Mouse (Mus musculus) intestine, embryonic 16.5 days (tissue): ENCODE measurements around the gene Shroom2. TPM values are rescaled to one million over a fixed set of nuclear protein-coding genes. Genes with fewer than 3 reads are reported as not detected.

Source experiments
- ATAC-seq: fragments of 200-750 bp; cut with Nextera tagmentation; 2 replicates; pipeline ENCODE4 v1.8.0; 2017; ENCODE audit warnings: moderate TSS enrichment, moderate library complexity
- H3K27ac ChIP-seq: fragments of 300-500 bp; sonication (generic); 2 replicates; pipeline ENCODE4 v1.5.1; 2014; ENCODE audit warnings: mild to moderate bottlenecking, low read length
- H3K27me3 ChIP-seq: fragments of 300-500 bp; sonication (generic); replicated peaks from 2 replicates; pipeline ENCODE4 v1.6.1; 2014; ENCODE audit warnings: low read length, control low read depth, mixed read lengths; ENCODE audit not compliant: control insufficient read depth, insufficient read depth
- H3K36me3 ChIP-seq: fragments of 300-500 bp; sonication (generic); 2 replicates; pipeline ENCODE4 v1.6.1; 2014; ENCODE audit warnings: low read length, control low read depth; ENCODE audit not compliant: control insufficient read depth, insufficient read depth
- H3K4me1 ChIP-seq: fragments of 300-500 bp; sonication (generic); 2 replicates; pipeline ENCODE4 v1.6.1; 2014; ENCODE audit warnings: low read length, control low read depth, mixed read lengths; ENCODE audit not compliant: control insufficient read depth, insufficient read depth
- H3K4me2 ChIP-seq: fragments of 300-500 bp; sonication (generic); 2 replicates; pipeline ENCODE4 v1.6.1; 2014; ENCODE audit warnings: low read depth, low read length, control low read depth
- H3K4me3 ChIP-seq: fragments of 300-500 bp; sonication (generic); 2 replicates; pipeline ENCODE4 v1.5.1; 2014; ENCODE audit warnings: mild to moderate bottlenecking, low read length
- H3K9ac ChIP-seq: fragments of 300-500 bp; sonication (generic); 2 replicates; pipeline ENCODE4 v1.6.1; 2014; ENCODE audit warnings: low read depth, low read length
- H3K9me3 ChIP-seq: fragments of 300-500 bp; sonication (generic); 2 replicates; pipeline ENCODE4 v1.6.1; 2016; ENCODE audit warnings: low read length, control low read depth; ENCODE audit not compliant: control insufficient read depth
- WGBS: fragments of 180-500 bp; shearing (Covaris S2); extraction: QIAGEN DNeasy Blood & Tissue Kit; methylation state at CpG from one replicate; pipeline ENCODE4 v1.1.7; 2014; 5-methylcytosine and 5-hydroxymethylcytosine counted together
- polyA plus RNA-seq: library from polyadenylated mRNA; unstranded; fragments of >200 nt; fragmentation: Nextera tagmentation; extraction: Ambion mirVana; gene quantifications from 2 replicates; pipeline ENCODE4 v1.2.1, GENCODE M21; 2015

Gene Shroom2
- 4.5 and 5.0 TPM in 2 replicates for polyA plus RNA-seq

DNA sequence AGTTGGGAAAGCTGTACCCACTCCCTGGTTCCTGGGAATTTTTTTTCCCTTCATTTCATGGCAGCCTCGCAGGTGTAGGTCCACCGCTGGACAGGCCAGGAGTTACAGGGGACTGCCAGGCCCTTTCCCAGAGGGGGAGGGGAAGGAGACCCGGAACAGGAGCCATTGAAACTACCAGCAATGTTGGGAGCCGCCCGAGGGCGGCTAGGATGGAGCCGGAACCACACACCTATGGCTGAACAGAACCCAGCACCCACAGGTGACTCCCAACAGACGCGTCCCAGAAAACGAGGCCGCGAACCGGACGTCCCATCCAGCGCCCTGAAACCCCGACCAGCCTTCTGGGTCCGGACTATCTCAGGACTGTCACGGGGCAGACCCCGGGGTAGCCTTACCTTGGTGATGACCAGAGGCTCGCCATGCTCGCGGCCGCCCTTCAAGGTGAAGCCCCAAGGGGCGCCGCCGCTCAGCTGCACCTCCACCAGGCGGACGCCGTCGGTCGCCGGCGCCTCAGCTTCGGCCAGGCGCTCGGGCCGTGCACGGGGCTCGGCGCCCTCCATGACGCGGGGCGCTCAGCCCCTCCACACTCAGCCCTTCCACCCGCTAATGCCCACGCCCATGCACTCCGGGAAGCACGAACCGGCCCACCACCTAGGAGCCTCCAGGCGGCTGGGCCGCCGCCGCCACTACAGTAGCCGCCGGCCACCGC lies at the start of gene Shroom2:
Gene Shroom2, minus strand, starts transcription at position 575 of the 709 bp plus-strand sequence.
- Histone ChIP-seq H3K4me3 (peak within 1 kb of the TSS; percentile 66), H3K9me3 (no peaks in the 10 kb centered on the region), H3K27ac (peak within 1 kb of the TSS; percentile 84), H3K4me2 (peak within 1 kb of the TSS; percentile 56), H3K27me3 (peaks cover 4% of the 10 kb centered on the region; the same call in 1 of the 2 replicates), H3K4me1 (no peaks in the 10 kb centered on the region; the same call in 1 of the 2 replicates), H3K9ac (peak within 1 kb of the TSS; percentile 76), H3K36me3 (no peaks in the 10 kb centered on the region)
- peak; percentile 80 for ATAC-seq
- WGBS = 16% methylated on average over 53 of the region's 55 CpGs

- H3K4me1 ChIP-seq = no peaks in the 10 kb centered on the region
- 0 out of 2 replicates have a peak, but pooled peaks cover 3% of the 10 kb centered on the region for H3K27me3 ChIP-seq
- H3K4me2 ChIP-seq = no peak overlapping the region
- ATAC-seq = no peak
- no peaks in the 10 kb centered on the region for H3K9me3 ChIP-seq
- H3K36me3 ChIP-seq = no peaks in the 10 kb centered on the region
- H3K27ac ChIP-seq = no peak overlapping the region
- H3K4me3 ChIP-seq = no peak overlapping the region
- no peak overlapping the region for H3K9ac ChIP-seq
These were observed 49.7 kb upstream of the Shroom2 start for GRCm38 (mm10) chrX:152818996-152819395.

DNA sequence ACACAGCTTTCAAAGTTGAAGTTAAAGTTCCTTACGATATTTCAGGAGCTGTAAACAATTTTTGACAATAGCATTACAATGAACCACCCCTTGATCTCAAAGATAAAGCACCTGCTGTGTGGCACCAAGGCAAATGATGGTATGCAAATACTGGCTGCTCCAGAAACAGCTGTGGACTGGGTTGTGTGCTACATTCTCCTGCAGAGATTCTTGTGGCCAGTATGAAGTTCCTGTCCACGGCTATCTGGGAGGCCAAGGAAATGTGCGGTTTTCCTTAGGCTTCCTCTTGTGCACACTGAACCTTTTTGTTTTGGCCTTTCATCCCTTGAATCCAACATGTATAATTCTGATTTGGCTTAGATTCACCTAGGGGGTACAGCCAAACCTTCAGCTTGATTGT lies 44.1 kb upstream of the Shroom2 start:
- WGBS = 70% methylated on average over 3 of the region's 3 CpGs
- Histone ChIP-seq H3K4me3 (no peak overlapping the region), H3K4me1 (no peaks in the 10 kb centered on the region)

GRCm38 (mm10) chrX:152805317-152805716 lies 36.1 kb upstream of the Shroom2 start:
- H3K36me3 ChIP-seq = no peaks in the 10 kb centered on the region
- H3K9me3 ChIP-seq = no peaks in the 10 kb centered on the region
- no peak overlapping the region for H3K4me3 ChIP-seq
- no peak overlapping the region for H3K27ac ChIP-seq
- ATAC-seq = no peak
- no peak overlapping the region for H3K4me2 ChIP-seq
- H3K9ac ChIP-seq = no peak overlapping the region
- no peaks in the 10 kb centered on the region for H3K27me3 ChIP-seq
- no peaks in the 10 kb centered on the region for H3K4me1 ChIP-seq

More for the DNA sequence above, 44.1 kb upstream of the Shroom2 start:
- no peak for ATAC-seq
- Histone ChIP-seq H3K9ac (no peak overlapping the region), H3K4me2 (no peak overlapping the region), H3K27ac (no peak overlapping the region), H3K9me3 (no peaks in the 10 kb centered on the region), H3K36me3 (no peaks in the 10 kb centered on the region), H3K27me3 (0 out of 2 replicates have a peak, but pooled peaks cover 3% of the 10 kb centered on the region)

GRCm38 (mm10) chrX:152788611-152789010 lies 19.3 kb upstream of the Shroom2 start:
- Histone ChIP-seq H3K36me3 (no peaks in the 10 kb centered on the region), H3K9ac (no peak overlapping the region), H3K4me2 (no peak overlapping the region), H3K9me3 (no peaks in the 10 kb centered on the region), H3K4me3 (no peak overlapping the region), H3K27ac (no peak overlapping the region), H3K27me3 (no peaks in the 10 kb centered on the region), H3K4me1 (no peaks in the 10 kb centered on the region)
- WGBS = 76% methylated on average over 2 of the region's 2 CpGs
- no peak for ATAC-seq

DNA sequence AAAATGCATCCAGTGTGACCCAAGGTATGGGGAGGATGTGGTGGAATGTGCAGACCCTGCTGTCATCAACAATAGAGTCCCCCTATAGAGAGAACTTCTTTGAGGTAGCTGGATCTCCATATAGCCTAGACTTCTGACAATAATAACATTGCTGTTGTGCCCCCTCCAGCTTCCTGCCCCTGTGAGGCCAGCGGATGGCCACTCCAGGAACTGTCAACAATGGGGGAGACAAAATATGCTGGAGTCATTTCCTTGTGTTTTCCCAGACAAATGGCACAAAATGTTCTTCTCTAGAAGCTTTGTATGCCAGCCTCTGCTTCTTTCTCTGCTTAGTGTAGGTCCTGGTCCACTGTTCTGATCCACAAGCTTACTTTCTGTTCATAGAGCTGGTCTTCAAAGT lies 18.9 kb upstream of the Shroom2 start:
- Histone ChIP-seq H3K36me3 (no peaks in the 10 kb centered on the region), H3K4me1 (no peaks in the 10 kb centered on the region), H3K9ac (no peak overlapping the region), H3K27ac (no peak overlapping the region), H3K27me3 (no peaks in the 10 kb centered on the region), H3K4me3 (no peak overlapping the region), H3K9me3 (no peaks in the 10 kb centered on the region), H3K4me2 (no peak overlapping the region)
- 67% methylated on average over 1 of the region's 1 CpGs for WGBS
- no peak for ATAC-seq

DNA sequence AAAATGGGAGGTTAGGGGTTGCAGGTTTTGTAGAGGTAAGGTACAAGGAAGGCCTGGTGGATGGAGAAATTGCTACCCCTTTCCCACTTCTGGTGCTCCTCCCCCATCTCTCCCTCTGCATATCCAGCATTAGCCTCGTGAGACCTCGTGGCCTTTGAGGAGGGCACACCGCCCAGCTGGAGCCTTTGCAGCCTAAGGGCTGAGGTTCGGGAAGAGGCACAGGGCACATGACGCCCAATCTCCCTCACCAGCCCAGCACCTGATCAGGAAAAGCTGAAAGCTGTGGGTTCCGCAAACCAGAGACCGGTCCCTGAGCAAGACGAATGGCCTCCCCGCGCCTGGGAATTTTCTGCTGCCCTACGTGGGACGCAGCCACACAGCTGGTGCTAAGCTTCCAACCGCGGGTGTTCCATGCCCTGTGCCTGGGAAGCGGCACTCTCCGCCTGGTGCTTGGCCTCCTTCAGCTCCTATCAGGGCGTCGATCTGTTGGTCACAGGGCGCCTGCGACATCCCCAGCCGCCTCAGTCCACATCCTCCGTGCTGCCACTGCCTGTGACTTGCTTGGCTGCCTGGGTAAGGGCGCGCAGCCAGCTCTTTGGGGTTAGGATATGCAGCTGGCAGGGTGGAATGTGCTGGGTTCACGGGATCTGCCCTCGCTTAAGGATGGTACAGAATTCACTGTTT lies 12.6 kb upstream of the Shroom2 start, which contains the start of gene Gpr143:
Gene Gpr143, plus strand, starts transcription at position 202 of the 684 bp plus-strand sequence.
- Histone ChIP-seq H3K27ac (no peak within 1 kb of the TSS), H3K9me3 (no peaks in the 10 kb centered on the region), H3K4me3 (peak within 1 kb of the TSS; percentile 29), H3K36me3 (no peaks in the 10 kb centered on the region), H3K4me1 (no peaks in the 10 kb centered on the region), H3K9ac (no peak within 1 kb of the TSS), H3K27me3 (0 out of 2 replicates have a peak, but pooled peaks cover 2% of the 10 kb centered on the region), H3K4me2 (peak within 1 kb of the TSS; percentile 43)
- peak; percentile 56; the same call in 1 of the 2 replicates for ATAC-seq
- WGBS = 17% methylated on average over 26 of the region's 26 CpGs

GRCm38 (mm10) chrX:152769600-152770157 lies 414 bp upstream of the Shroom2 start:
- WGBS = 12% methylated on average over 43 of the region's 48 CpGs
- H3K9ac ChIP-seq = peak overlapping the region; percentile 76

GRCm38 (mm10) chrX:152764171-152764570 lies 5.1 kb downstream of the Shroom2 start:
- WGBS = 49% methylated on average over 2 of the region's 2 CpGs
- no peaks in the 10 kb centered on the region; the same call in 1 of the 2 replicates for H3K4me1 ChIP-seq
- ATAC-seq = no peak
- H3K36me3 ChIP-seq = no peaks in the 10 kb centered on the region
- no peak overlapping the region for H3K9ac ChIP-seq
- H3K9me3 ChIP-seq = no peaks in the 10 kb centered on the region
- peaks cover 2% of the 10 kb centered on the region; the same call in 1 of the 2 replicates for H3K27me3 ChIP-seq
- H3K27ac ChIP-seq = no peak overlapping the region
- no peak overlapping the region for H3K4me2 ChIP-seq
- H3K4me3 ChIP-seq = no peak overlapping the region

More at GRCm38 (mm10) chrX:152769600-152770157, 414 bp upstream of the Shroom2 start:
- peak; percentile 96 for ATAC-seq
- peak overlapping the region; percentile 66 for H3K4me3 ChIP-seq
- peak overlapping the region; percentile 84 for H3K27ac ChIP-seq
- H3K36me3 ChIP-seq = no peaks in the 10 kb centered on the region
- H3K27me3 ChIP-seq = peaks cover 4% of the 10 kb centered on the region; the same call in 1 of the 2 replicates
- no peaks in the 10 kb centered on the region; the same call in 1 of the 2 replicates for H3K4me1 ChIP-seq
- H3K4me2 ChIP-seq = peak overlapping the region; percentile 56
- H3K9me3 ChIP-seq = no peaks in the 10 kb centered on the region
